In genomic region chr9:95239900-95240299, GRCm38 (mm10) we compare ENCODE assay signal across 15 mouse cellular contexts.
DNase-seq lines count a peak whose midpoint lies in the region.
"Had no signal": no experiment of that assay in that cellular context is flagged by ENCODE, and none has a peak within 500 bp of the region (broad histone marks: within the 10 kb centered on the region; RNA-seq: fewer than 3 reads in every experiment).

No protein-coding gene starts in this region.

- H3K4me1 ChIP-seq in heart, embryonic 10.5 days = no peaks in the 10 kb centered on the region
- H3K4me1 ChIP-seq: embryonic facial prominence, embryonic 13.5 days; embryonic facial prominence, embryonic 15.5 days; forebrain, embryonic 10.5 days; forebrain, embryonic 12.5 days had no signal

- H3K9me3 ChIP-seq in heart, embryonic 10.5 days = no peaks in the 10 kb centered on the region
- H3K9me3 ChIP-seq: embryonic facial prominence, embryonic 13.5 days; embryonic facial prominence, embryonic 15.5 days had no signal

- no peak overlapping the region for H3K27ac ChIP-seq in heart, embryonic 10.5 days
- H3K27ac ChIP-seq: embryonic facial prominence, embryonic 13.5 days; embryonic facial prominence, embryonic 15.5 days; forebrain, embryonic 10.5 days; forebrain, embryonic 12.5 days had no signal

- H3K27me3 ChIP-seq in heart, embryonic 10.5 days (ENCODE audit: insufficient read depth, poor library complexity, severe bottlenecking) = no peaks in the 10 kb centered on the region
- H3K27me3 ChIP-seq: embryonic facial prominence, embryonic 13.5 days; embryonic facial prominence, embryonic 15.5 days; forebrain, embryonic 12.5 days had no signal

- no peaks in the 10 kb centered on the region for H3K36me3 ChIP-seq in heart, embryonic 10.5 days
- H3K36me3 ChIP-seq: embryonic facial prominence, embryonic 13.5 days; embryonic facial prominence, embryonic 15.5 days; forebrain, embryonic 10.5 days; forebrain, embryonic 12.5 days had no signal

- peak; percentile 27 for DNase-seq in cerebellum, adult 9-11 months
- no peak for DNase-seq in cerebellum, adult 9-10 months
- DNase-seq in cerebellum, postnatal 14 days = peak; percentile 63 to 67
- DNase-seq in cerebellum, adult 11 months = no peak
- peak; percentile 2 for DNase-seq in heart, embryonic 10.5 days (ENCODE audit: low spot score)
- DNase-seq in heart, postnatal 36 days = no peak
- DNase-seq: adrenal gland, adult 2 months; adrenal gland, postnatal 10 days; adrenal gland, postnatal 25 days; embryo, embryonic 11 days had no signal

- intact Hi-C loops in heart, postnatal 36 days (cut with DNase I) = no loop called here

- H3K4me3 ChIP-seq in heart, embryonic 10.5 days = no peak overlapping the region
- H3K4me3 ChIP-seq: embryonic facial prominence, embryonic 13.5 days; embryonic facial prominence, embryonic 15.5 days; erythroblast, embryonic 14.5 days; forebrain, embryonic 10.5 days; forebrain, embryonic 12.5 days had no signal

Comparison
In these comparisons a context has a peak if more than half of its experiments do, and no peak if none do; other contexts are left out.
1. DNase-seq: peak in cerebellum, adult 9-11 months (single experiment), cerebellum, postnatal 14 days (2 of 2) and heart, embryonic 10.5 days (single experiment); none in cerebellum, adult 9-10 months (single experiment), cerebellum, adult 11 months (single experiment) and heart, postnatal 36 days (0 of 2).